Mouse (Mus musculus): ENCODE results near the gene Actn1.

The Actn1 gene

GRCm38 (mm10) chr12:80227835-80228234 lies 32.3 kb downstream of the Actn1 start:
- in situ Hi-C loops (cut with MboI, MseI), result no loop called here

DNA sequence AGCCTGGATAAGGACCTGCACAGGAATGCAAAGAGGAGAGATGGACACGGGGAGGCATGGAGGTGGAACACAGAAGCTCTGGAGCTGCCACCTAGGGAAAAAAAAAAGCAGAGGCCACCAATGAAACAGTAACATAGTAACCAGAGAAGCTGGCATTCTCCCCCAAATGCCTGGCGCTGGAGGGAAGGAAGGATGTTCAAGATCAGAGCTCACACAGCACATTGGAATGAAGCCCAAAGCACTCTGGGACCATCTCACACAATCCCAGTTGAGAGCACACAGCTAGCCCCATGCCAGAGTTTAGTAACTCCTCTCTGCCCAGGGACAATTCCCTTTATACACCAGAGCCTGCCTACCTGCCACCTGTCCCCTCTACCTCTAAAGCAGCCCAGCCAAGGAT lies 34.1 kb downstream of the Actn1 start:
- in situ Hi-C loops (cut with MboI, MseI), result no loop called here

- in situ Hi-C loops (cut with MboI, MseI), result no loop called here
Observed at GRCm38 (mm10) chr12:80224241-80224731, 35.9 kb downstream of the Actn1 start.

- in situ Hi-C loops (cut with MboI, MseI), result no loop called here
Observed at GRCm38 (mm10) chr12:80223511-80223910, 36.7 kb downstream of the Actn1 start.

- in situ Hi-C loops (cut with MboI, MseI), result no loop called here
Observed at GRCm38 (mm10) chr12:80222473-80222872, 37.7 kb downstream of the Actn1 start.

DNA sequence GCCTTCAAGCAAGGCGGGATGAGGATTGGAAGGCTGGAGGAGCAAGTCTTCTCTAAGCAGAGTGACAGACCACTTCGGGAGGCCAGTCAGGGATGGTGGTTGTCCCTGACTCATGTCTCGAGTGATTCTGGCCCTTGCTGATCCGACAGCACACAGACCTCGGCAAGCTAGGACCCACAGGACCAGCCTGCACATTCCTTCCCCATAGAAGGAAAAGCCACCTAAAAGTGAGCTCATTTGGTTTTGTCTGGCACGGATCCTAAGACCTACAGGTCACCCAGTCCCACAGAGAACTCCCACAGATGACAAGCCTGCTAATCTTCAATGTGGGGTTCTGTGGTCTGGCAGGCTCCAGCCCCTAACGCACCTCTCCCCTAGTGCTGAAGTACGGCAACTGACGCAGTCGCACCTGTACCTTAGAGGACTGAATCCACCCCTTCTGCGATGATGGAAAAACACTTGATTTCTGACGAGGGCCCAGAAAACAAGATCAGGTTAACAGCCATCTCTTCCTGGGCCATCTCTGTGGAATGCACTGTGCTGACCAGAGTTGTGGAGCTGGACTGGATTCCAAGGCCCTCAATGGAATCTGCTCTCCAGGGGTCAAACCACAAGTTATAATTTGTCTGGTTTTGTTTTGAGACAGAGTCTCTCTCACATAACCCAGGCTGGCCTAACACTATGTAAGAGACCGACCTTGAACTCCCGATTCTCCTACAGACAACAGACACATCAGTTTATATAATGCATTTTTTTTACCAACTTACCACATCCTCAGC lies 39.7 kb downstream of the Actn1 start:
- in situ Hi-C loops (cut with MboI, MseI), result no loop called here

GRCm38 (mm10) chr12:80218784-80219183 lies 41.4 kb downstream of the Actn1 start:
- in situ Hi-C loops (cut with MboI, MseI), result loop anchor here (10.0 kb wide), 1 partner anchor 1894 kb away; no protein-coding TSS in a partner anchor

DNA sequence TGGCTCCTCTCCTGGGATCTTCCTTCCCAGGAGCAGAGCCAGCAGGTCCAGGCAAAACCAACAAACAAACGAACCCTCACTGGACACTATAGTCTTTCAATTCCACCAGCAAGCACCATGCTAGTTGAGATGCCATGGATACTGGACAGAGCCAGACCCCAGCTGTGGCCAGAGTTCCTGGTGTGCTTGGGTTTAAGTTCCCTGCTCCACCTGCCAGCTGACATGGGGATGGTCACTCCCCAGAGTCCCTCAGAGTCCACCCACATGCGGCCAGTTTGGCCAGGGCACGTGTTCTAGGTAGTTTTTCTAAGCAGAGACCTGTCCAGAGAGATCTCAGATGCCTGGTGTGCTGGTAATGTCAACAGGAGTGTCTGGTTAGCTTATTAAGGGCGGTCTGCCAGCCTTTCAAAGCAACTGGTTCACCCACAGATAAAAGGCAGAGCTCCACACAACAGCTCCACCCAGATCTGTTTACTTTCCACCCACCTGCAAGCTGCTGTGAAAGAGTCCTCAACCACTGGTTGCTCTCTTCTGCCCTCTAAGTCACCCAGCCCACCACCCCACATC lies 42.0 kb downstream of the Actn1 start:
- in situ Hi-C loops (cut with MboI, MseI), result loop anchor here (10.0 kb wide), 1 partner anchor 1893 kb away; no protein-coding TSS in a partner anchor

GRCm38 (mm10) chr12:80217049-80217448 lies 43.1 kb downstream of the Actn1 start:
- in situ Hi-C loops (cut with MboI, MseI), result loop anchor here (10.0 kb wide), 1 partner anchor 1892 kb away; no protein-coding TSS in a partner anchor

DNA sequence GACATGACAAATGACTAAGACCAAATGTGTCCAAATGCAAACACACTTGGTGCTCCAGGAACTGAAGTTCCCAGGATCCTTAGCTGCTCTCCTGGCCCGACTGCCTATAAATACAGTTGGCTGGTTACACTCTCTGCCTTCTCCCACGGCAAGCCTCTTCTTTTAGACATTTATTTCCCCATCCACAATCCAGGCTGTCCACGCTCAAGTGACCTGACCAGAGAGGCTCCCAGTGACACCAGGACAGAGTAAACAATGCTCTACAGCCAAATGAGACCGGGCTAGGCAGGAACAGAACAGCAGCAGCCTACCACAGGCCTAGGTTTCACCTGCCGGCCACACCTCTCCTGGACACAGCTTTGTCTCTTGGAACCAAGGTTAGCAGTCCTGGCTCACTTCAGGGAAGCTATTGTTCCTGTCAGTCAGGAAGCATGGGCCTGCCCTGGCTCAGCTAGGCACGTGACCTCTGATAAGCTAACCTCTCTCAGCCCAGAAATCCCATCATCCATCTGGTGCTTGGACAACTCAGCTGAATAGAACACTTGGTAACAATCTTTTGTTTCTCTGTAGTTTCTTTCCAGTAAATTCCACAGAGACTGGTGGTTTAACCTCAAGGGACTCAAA lies 43.8 kb downstream of the Actn1 start:
- in situ Hi-C loops (cut with MboI, MseI), result loop anchor here (10.0 kb wide), 1 partner anchor 1892 kb away; no protein-coding TSS in a partner anchor

DNA sequence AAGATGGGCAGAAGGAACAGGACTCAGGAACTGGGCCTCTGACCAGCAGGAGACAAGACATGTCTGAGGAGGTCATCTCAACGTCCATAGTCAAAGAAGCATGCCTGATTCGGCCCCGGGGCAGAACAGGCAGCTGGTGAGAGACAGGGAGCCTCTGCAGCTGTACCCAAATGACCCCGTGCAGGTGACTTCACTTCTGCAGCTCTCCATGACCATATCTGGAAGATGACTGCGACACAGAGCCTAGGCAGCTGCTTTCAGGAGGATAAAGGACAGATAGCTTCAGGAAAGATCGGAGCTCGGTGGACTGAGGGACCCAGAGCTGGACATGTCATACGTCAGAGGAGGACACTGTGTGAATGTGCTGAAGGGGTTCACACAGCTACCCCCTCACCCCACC lies 46.4 kb downstream of the Actn1 start:
- in situ Hi-C loops (cut with MboI, MseI), result loop anchor here (10.0 kb wide), 1 partner anchor 1889 kb away; no protein-coding TSS in a partner anchor

DNA sequence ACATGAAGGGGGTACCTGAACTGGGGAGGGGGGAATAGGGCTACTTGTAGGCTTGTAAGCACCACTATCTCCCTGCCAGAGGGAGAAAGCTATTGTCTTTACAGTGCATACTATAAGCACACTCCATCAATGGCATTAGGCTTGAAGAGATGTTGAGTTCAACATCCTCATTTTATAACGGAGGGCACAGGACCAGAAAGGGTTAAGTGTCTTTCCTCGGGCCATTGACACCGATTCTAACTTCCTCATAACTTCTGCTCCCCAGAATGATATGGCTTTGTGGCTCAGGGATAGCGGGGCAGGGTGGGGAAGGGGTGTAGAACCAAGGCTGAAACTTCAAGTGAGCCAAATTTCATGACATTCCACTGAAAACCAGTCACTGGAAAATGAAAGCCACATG lies 46.9 kb downstream of the Actn1 start:
- in situ Hi-C loops (cut with MboI, MseI), result loop anchor here (10.0 kb wide), 1 partner anchor 1888 kb away; no protein-coding TSS in a partner anchor

DNA sequence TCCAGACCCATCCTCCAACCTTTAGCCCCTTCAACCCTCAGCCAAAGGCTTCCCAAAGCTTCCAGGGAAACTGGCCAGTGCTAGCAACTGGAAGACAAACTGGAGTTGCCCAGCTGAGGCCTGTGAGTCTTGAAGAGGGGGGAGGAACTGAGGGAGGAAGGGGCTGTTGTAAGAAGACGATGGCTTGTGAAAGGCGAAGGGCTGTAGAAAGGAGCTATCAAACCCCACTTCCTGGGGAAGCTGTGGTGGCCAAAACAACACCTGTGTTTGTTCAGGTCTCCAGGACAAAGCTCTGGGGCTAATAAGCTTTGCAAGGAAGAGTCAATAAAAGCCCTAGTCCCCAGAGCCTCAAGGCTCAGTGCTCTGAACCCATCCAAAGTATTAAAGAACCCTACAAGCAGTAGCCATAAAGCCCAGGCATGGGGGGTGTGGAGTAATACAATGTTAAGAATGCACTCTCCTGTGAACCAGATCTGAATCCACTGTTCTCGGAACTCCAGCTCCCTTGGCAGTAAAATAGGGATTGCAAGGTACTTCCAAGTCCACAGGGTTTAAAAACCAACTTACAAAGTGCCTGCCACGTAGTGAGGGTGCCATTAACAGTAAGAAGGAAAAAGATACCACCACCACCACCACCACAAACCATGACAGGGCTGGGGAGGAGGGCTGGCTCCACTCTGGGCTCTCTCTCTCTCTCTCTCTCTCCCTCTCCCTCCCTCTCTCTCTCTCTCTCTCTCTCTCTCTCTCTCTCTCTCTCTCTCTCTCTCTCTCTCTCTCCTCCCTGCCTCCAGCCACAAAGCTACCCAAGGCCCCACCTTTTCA lies 49.2 kb downstream of the Actn1 start:
- in situ Hi-C loops (cut with MboI, MseI), result loop anchor here (10.0 kb wide), 1 partner anchor 1886 kb away; no protein-coding TSS in a partner anchor

DNA sequence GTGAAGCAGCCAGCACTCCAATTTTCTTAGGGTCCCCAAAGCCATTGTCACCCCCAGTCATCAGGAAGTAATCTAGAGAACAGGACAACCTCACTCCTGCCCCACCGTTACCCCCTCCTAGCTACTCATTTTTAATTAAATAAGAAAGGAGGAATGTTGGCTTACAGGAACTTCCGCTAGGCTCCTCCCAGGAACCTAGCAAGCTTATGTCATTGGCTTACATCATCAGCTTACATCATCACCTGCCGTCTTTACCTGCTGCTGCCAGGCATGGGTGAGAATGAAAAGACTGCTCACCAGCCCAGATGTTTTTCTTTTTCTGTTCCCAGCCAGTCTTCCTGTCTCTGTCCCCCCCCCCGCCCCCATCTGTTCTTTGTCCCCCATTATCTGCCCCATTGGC lies 50.3 kb downstream of the Actn1 start:
- in situ Hi-C loops (cut with MboI, MseI), result loop anchor here (10.0 kb wide), 1 partner anchor 1885 kb away; no protein-coding TSS in a partner anchor

GRCm38 (mm10) chr12:80208126-80208820 lies 51.9 kb downstream of the Actn1 start:
- in situ Hi-C loops (cut with MboI, MseI), result no loop called here

- in situ Hi-C loops (cut with MboI, MseI), result no loop called here
Observed at GRCm38 (mm10) chr12:80203284-80203683, 56.9 kb downstream of the Actn1 start.

GRCm38 (mm10) chr12:80199738-80200137 lies 60.4 kb downstream of the Actn1 start:
- in situ Hi-C loops (cut with MboI, MseI), result loop anchor here (5.0 kb wide), 1 partner anchor 373 kb away; no protein-coding TSS in a partner anchor

DNA sequence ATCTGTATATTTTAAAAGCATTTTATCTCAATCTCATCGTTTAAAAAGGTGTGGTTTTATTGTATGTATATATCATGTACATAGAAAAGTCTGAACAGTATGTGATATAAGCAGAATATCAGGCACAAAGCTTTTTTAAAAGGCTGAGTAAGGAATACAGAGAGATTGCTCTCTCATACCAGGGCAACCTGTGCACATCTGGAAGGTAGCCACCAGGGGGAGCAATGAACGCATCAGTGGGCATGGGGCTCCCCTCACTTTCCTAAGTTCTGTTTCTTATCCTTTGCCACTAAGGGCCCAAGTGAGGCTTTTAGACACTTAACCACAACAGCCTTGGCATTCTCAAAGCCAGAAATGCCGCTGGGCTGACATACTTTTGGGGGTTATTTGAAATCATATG lies 61.7 kb downstream of the Actn1 start:
- in situ Hi-C loops (cut with MboI, MseI), result loop anchor here (5.0 kb wide), 1 partner anchor 374 kb away; no protein-coding TSS in a partner anchor

GRCm38 (mm10) chr12:80197343-80197742 lies 62.8 kb downstream of the Actn1 start:
- in situ Hi-C loops (cut with MboI, MseI), result loop anchor here (5.0 kb wide), 1 partner anchor 375 kb away; no protein-coding TSS in a partner anchor

GRCm38 (mm10) chr12:80191806-80192205 lies 68.4 kb downstream of the Actn1 start:
- in situ Hi-C loops (cut with MboI, MseI), result no loop called here
